Mouse (Mus musculus): ENCODE measurements around the gene Aspscr1.
"Not testable (repeated sequence)": the region's sequence is repeated elsewhere in the genome, so short reads cannot be mapped to it uniquely, and the experiment has no call there.

Aspscr1 gene

GRCm38 (mm10) chr11:120641869-120642268, 30.9 kb upstream of the Aspscr1 start:
- DNase-seq (ENCODE audit: low read depth, low spot score), result no peak

GRCm38 (mm10) chr11:120642939-120643600, 29.7 kb upstream of the Aspscr1 start:
- no peak for DNase-seq (ENCODE audit: low read depth, low spot score)

DNA sequence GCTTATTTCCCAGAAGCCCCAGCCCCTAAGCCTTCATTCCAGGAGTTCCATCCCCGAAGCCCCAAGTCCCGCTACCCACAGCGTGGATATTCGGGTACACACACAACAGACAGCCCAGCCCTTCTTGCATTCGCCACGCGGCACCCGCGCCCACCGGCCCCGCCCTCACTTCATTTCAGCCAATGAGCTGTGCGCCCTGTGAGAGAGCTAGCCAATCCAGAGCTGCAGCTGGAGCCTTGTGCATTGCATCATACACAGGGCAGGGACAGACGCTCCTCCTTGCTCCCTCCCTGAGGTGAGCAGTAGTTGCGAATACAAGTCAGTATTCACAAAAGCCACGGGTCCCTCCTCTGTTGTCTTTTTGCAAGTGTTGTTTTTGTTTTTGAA, 29.2 kb upstream of the Aspscr1 start, which contains the start of gene Pycr1:
Gene Pycr1 (minus strand): TSS at position 169 of the 387 bp plus-strand sequence.
- DNase-seq (ENCODE audit: low read depth, low spot score), result peak; percentile 82

DNA sequence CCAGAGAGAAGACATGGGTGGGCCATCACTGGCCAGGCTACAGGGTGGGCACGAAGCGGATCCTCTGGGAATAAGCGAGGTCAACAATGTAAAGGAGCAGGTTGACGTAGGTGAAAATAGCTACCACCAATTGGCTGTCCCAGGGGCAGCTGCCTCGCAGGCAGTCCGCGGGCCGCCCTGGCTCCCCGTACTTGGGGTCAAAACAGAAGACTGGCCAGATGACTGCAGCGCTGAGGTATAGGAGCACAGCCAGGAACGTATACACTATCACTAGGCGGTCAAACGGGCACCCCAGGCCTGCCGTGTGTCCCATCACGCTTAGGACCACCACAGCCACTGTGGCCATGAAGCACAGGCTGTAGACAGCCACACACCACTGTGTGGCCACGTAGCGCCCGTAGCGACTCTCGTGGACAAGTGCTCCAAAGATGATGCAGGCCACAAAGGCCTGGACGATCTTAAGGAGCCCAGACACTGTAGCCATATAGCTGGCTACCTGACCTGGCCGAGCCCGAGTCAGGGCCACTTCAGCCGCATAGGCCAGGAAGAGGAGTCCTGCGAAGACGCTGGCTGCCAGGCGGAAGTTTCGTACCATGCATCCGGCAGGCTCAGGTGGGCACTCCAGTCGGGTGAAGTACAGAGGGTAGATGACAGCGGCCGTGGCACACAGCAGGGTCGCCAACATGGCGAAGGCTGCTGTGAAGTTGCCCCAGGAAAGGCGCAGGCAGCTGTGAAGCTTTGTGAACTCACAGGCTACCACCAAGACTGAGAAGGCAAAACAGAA, 25.5 kb upstream of the Aspscr1 start:
- DNase-seq (ENCODE audit: low read depth, low spot score), result no peak

GRCm38 (mm10) chr11:120648001-120648476, 24.7 kb upstream of the Aspscr1 start, which contains the start of gene Myadml2:
Gene Myadml2, minus strand, starts transcription at chr11:120648158.
- no peak for DNase-seq (ENCODE audit: low read depth, low spot score)

DNA sequence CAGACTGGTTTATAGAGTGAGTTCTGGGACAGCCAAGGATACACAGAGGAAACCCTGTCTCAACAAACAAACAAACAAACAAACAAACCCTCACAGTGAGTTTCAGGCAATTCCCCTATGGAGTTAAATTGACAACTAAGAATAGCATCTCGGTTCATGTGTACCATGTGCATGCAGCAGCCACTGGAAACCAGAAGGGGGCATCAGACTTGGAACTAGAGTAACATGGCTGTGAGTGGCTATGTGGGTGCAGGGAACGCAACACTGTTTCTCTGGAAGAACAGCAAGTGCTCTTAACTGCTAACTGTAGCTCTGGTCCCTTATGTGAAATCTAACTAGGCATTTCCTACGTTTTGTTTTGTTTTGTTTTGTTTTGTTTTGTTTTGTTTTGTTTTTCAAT, 20.9 kb upstream of the Aspscr1 start:
- DNase-seq (ENCODE audit: low read depth, low spot score), result no peak

- no peak for DNase-seq (ENCODE audit: low read depth, low spot score)
These were observed 18.0 kb upstream of the Aspscr1 start for GRCm38 (mm10) chr11:120654741-120655140.

GRCm38 (mm10) chr11:120657301-120657700, 15.5 kb upstream of the Aspscr1 start:
- DNase-seq (ENCODE audit: low read depth, low spot score), result no peak

DNA sequence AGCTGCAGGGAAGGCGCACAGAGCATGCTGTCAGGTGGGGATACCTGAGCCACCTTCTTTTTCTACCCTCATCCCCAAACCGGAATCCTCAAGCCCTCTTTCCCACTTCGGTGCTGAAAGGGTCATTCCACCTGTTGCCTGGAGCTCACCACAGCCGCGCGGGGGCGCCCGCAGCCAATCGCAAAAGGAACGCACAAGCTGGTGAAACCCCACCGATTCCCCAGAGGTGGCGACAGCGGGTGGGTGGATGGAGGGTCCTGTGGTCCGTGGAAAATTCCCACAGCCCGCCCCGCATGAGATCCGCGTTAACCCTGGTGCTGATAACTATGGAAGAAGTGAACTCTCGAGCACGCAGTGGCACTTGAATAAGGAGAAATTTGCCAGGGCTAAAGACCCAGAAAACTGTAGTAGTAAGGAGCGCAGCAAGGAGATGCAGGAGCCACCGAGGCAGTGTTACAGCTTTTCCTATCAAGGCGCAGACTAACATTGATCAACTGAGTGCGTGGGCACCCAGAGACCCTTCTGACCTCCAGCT, 13.8 kb upstream of the Aspscr1 start:
- DNase-seq (ENCODE audit: low read depth, low spot score), result no peak

DNA sequence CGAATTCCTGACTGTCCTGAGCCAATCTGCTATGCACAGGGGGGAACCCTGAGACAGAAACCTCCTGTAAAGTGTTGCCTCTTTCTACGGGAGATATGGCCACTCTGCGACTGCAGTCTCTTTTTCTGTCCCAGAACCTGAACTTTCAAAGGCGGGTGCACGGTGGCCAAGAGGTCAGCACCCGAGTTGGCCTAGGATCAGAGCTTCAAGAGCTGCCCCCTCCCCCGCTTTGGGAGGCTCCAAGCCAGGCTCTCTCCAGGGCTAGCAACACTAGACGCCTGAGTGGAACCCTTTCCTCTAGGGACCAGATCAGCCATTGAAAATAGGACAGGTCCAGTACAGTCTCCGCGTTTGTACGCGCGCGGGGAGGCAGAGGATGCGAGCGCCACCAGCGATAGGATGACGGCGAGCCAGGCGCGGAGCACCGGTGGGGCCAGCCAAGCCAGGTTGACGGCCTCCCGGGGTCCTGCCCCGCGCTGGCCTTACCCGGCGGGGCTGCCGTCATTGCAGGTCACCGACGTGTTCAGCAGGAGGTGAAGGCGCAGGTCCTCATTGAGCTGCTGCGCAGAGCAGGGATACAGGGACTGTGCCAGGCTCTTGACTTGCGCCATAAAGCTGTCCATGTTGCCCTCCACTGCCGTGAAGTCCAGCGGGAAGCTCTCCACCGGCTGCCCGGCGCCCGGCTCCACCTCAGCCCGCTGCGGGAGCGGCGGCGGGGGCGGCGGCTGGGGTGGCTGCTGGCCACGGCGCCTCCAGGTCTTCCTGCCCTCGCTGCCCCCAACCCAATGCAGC, 13.1 kb upstream of the Aspscr1 start:
- DNase-seq (ENCODE audit: low read depth, low spot score), result no peak

- no peak for DNase-seq (ENCODE audit: low read depth, low spot score)
These were observed 12.3 kb upstream of the Aspscr1 start for GRCm38 (mm10) chr11:120660301-120661075.

DNA sequence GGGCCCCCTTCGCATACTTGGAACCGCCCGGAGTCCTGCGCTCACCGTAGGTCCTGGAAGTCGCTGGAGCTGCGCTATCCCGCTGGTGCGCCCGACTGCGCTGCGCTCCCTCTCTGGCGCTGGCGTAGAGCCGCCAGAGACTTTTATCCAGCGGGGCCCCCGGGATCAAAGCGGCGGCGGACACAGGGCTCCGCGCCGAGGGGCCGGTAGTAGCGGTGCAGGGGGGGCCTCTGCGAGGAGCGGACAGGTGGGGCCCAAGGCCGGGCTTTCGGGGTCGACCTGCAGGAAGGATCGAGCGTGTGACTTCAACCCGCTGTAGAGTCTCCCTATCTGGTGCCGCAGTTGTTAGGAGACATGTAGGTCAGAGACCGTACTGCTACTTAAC, 11.7 kb upstream of the Aspscr1 start, which contains the start of gene Notum:
Gene Notum (minus strand): TSS at position 100 of the 385 bp plus-strand sequence.
- DNase-seq (ENCODE audit: low read depth, low spot score), result no peak

GRCm38 (mm10) chr11:120662759-120663158, 10.0 kb upstream of the Aspscr1 start:
- DNase-seq (ENCODE audit: low read depth, low spot score), result no peak

DNA sequence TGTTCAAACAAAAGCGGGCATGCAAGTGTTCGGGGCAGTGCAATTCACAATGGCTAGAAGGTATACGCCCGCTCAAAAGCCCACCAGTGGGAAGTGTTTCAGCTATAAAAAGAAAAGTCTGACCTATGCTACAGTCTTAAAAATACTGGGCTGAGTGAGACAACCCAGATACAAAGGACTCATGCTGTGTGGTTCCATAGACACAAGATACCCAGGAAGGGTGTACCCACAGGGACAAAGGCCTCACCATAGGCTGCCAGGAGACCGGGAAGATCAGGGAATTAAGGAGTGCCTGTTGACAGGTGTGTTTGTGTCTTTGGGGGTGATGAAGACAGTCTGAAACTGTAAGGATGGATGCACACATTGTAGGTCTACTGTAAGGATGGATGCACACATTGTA, 9.1 kb upstream of the Aspscr1 start:
- no peak for DNase-seq (ENCODE audit: low read depth, low spot score)

- DNase-seq (ENCODE audit: low read depth, low spot score), result no peak
These were observed 7.4 kb upstream of the Aspscr1 start for GRCm38 (mm10) chr11:120665406-120665805.

DNA sequence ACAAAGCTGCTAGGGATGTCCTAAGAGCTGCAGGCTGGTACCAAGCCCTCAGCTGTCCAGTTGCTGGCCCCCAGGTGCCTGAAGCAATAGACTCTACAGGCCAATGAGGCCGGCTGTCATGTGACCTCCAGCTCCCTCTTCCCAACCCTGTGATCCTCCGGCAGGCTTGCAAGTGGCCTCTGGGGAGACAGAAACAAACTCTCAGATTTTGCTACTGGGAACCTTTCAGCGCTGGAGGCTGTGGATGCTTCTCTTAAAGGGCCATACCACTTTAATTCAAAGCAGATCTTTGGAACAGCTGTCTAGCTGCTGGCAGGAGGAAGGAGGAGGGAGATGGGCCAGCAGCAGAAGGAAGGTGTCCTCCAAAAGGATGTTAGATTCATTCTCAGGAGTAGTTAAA, 6.2 kb upstream of the Aspscr1 start:
- DNase-seq (ENCODE audit: low read depth, low spot score), result no peak

GRCm38 (mm10) chr11:120673594-120674122, 885 bp downstream of the Aspscr1 start:
- DNase-seq (ENCODE audit: low read depth, low spot score), result no peak

GRCm38 (mm10) chr11:120675875-120676274, 3.1 kb downstream of the Aspscr1 start:
- DNase-seq (ENCODE audit: low read depth, low spot score), result not testable (repeated sequence)

- DNase-seq (ENCODE audit: low read depth, low spot score), result no peak
These were observed 4.2 kb downstream of the Aspscr1 start for GRCm38 (mm10) chr11:120676951-120677350.

DNA sequence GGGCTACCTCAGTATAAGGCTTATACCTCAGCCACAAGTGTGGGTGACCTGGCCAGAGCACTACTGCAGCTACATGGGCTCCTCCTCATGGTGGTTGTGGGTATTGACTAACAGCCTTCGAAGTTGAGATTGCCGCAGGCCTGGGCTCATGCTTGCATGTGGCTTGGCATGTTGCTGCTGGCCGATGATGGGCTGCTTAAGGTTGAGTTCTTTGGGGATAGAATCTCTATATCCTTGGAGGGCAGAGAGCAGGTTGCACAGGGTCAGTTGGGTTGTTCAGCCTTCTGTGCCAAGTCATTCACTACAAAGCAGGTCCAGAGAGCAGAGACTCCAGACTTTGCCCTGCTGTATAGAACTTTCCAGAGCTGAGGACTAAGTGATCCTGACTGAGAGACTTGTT, 7.1 kb downstream of the Aspscr1 start:
- DNase-seq (ENCODE audit: low read depth, low spot score), result no peak

- DNase-seq (ENCODE audit: low read depth, low spot score), result no peak
These were observed 9.9 kb downstream of the Aspscr1 start for GRCm38 (mm10) chr11:120682683-120683082.
